Mouse (Mus musculus): ENCODE results near the gene Sgk2.
"Not testable (repeated sequence)": the region's sequence is repeated elsewhere in the genome, so short reads cannot be mapped to it uniquely, and the experiment has no call there.

Gene Sgk2

DNA sequence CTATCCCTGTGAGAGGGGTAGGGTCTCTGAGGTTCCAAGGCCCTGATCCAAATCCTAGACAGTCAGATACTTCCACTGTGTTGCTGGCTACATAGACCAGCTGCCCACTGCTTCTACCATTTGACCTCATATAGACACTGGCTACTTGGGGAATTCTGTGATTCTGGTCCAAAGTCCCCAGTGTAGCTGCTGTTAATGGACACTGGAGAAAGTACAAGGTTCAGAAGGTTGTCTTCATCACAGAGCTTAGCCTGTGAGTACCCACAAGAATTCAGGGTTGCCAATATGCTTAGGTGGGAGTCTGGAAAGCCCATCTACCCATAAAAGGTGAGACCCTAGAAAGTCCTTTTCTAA lies 4.9 kb downstream of the Sgk2 start:
- DNase-seq: no peak

DNA sequence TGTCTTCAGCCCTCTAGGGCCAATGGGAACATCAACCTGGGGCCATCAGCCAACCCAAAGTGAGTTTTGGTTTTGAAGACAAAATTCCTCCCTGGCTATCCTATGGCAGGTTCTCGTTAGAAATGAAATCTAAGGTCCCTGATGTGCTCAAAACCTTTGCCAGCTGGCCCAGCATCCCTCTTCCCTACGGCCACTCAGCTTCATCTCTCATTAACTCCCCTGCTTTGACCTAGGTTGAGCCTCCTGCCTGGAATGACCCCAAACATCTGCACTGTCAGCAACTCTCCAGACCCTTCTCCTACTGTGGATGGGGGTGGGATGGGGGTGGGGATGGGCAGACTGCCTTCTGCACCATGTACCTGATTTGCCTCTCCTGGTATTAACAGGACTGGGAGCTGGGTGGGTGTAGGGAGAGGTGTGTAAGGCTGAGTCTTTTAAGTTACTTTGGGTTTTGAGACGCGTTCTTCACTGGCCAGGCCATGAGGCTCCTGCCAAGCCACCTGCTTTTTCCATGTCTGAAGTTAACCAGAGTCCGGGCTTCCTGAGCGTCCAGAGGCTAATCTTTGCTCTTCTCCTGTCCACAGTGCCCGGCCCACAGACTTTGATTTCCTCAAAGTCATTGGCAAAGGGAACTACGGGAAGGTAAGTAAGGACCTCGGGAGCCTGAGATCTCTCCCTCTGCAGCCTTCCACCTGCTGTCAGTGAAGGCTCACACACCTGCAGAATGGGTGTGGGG lies 6.9 kb downstream of the Sgk2 start:
- no peak for DNase-seq

DNA sequence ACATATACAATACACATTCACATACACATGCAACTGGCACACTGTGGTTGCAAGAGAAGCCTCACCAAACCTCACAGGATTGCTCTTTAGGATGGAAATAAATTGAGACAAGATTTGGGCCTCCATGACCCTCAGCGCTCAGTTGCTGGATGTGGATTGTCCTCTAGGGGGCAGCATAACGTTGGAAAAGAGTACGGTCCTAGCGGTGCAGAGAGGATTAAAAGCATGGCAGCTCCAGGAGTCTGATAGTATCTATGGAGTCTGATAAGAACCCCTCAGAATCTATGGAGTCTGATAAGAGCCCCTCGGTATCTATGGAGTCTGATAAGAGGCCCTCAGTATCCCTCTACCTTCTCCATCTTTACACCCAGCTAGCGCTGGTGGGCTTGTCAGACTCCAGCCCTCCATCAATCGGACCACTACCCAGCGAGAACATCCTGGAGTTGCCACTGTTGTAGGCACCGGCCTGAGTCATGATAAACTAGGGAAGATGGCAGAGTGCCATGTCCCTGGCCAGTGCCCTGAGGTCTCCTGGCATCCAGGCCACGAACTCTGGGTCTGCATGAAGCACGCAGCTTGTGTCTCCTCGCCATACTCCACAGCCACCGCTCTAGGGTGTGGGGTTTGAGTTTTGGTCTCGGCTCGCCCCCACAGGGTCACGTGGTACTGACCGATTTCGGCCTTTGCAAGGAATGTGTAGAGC lies 11.5 kb downstream of the Sgk2 start:
- peak; percentile 35 to 56 for DNase-seq

DNA sequence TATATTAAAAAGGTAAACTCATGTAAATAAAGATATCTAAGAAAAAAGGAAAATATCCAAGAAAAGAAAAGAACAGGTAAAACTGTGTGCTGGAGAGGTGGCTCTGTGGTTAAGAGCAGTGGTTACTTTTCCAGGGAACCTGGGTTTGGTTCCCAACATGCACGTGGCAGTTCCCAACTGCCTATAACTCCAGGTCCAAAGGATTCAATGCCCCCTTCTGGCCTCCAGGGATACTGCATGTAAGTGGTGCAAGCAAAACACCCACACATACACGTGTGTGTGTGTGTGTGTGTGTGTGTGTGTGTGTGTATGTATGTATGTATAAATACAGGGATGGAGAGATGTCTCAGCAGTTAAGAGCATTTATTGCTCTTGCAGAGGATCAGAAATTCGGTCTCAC lies 12.6 kb downstream of the Sgk2 start:
- peak; percentile 31 to 34 for DNase-seq

DNA sequence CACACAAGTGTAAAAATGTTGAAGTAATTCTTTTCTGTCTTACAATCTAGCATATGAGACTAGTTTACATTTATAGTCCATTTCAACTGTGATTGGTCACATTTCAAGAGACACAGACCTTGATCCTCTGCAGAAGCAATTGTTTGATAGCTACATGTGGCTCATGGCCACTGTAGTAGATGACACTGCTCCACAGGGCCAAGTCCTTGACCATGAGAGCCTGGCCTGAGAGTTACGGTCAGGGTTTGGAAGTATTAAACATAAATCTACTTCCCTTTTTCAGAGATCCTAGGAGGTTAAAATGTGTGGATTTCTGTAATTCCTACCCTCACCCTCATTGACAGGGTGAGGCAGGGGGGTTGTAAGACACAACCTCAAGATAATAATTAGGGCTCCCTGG lies 13.9 kb downstream of the Sgk2 start:
- no peak for DNase-seq

DNA sequence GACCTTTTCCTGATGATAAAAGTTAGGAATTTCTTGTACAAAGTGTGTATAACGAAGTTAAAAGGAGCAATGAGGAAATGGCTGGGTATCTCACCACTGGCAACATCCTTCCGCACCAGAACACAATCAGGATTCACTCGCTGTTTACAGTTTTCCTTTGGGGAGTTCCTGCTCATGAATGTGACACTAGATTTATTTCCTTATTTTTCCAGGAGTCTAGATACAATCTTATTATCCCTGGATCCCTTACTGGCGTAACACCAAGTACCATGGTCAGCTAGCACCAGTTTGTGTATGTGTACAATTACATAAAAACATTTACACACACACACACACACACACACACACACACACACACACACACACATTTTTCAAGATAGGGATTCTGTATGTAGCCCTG lies 20.2 kb downstream of the Sgk2 start:
- no peak for DNase-seq

DNA sequence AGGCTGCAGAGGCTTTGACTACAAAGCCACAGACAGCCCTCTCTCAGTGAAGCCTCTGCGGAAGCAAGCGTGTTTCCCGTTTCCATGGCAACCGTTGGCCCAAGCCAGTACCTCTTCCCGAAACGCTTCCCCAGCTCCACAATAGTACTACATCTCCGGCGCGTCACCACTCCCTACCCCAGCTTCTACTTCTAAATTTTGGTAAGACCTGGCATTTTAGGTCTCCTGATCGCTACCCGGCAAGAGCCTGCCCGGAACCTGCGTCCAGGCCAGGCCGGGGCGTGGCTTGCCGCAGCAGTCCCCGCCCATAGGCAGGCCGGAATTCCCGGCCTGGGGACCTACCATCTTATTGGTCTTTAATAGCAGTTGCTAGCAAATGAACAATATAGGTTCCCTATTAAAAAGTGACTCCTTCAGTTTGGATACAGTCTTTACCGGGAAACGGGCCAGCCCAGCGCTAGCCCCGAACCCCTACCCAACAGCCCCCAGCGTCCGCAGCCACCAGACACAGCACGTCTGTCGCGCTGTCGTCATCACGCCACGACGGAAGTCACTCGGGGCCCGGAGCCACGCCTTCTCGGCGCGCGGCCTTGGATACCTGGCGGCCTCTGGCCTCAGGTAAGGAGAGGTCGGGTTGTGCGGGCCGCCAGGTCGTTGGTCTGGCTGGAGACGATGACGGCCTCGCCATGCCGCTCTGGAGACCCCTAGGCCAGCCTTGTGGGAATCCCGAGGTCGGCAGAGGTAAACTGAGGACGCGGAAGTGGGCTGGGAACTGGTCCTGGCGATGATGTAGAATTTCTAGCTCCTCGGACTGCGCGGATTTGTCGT lies 30.0 kb downstream of the Sgk2 start, which contains the start of gene Ift52:
Gene Ift52 (plus strand): TSS at position 439 of the 828 bp plus-strand sequence.
- peak; percentile 89 to 90 for DNase-seq

DNA sequence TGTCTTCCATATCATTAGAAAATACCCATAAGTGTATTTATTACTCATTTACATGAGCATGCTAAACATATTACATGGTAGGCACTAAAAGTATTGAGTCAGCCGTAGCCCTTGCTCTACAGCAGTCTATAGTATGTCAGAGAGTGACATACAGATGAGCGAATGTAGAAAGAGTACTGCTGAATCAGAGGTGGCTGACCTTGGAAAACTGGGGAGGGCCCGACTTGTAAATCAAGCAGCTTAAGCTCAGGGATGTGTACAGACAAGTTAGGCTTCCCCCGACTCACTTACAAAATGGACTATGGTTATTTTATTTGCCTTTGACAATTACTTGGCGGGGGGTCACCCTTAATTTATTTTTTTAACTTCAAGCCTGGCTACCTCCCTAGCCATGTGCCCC lies 44.2 kb downstream of the Sgk2 start:
- no peak for DNase-seq

DNA sequence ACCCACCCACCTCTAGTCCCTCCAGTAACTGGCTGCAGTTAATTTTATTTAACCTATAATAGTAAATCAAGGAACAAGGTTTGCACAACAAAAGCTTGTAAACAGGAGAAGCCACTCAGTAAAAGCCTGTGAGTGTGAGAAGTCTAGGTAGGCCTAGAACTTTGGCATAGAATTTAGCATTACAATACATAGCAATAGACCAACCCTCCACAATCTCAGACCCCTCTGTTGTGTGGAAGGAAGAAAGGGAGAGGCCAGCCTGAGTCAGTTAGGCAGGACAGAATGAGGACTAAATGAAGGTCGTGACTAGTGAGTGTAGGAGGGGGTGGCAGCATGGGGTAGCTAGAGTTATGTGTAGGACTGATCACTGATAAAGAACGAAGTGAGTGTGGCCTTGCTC lies 44.6 kb downstream of the Sgk2 start:
- no peak for DNase-seq

DNA sequence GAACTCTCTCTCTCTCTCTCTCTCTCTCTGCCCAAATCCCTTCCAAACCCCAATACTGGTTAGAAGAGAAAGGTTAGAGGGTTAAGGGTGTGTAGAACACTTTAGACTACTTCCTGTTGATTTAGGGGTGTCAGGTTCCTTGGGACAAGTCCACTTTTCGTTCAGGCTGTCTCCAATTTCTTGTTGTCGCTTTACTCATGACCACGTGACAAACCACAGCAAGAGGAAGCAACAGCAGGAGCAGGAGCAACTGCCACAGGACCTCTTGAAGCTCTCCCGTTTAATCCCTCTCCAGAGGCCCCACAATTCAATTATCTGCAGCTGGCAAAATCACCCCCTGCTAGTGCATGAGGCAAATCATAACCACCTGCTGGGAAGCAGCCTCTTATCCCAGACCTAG lies 45.5 kb downstream of the Sgk2 start:
- no peak for DNase-seq

DNA sequence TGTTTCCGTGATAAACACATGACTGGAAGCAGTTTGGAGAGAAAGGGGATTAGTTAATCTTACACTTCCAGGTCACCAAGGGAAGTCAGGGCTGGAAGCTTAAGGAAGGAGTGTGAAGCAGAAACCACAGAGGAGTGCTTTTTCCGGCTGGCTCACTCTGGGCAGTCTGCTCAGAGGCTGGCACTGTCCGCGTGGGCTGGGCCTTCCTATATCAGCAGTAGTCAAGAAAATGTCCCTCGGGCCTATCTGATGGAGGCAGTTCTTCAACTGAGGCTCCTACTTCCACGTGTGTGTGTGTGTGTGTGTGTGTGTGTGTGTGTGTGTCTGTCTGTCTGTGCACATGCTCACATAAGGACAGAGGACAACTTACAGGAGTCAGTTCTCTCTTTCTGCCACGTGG lies 52.8 kb downstream of the Sgk2 start:
- DNase-seq: no peak

DNA sequence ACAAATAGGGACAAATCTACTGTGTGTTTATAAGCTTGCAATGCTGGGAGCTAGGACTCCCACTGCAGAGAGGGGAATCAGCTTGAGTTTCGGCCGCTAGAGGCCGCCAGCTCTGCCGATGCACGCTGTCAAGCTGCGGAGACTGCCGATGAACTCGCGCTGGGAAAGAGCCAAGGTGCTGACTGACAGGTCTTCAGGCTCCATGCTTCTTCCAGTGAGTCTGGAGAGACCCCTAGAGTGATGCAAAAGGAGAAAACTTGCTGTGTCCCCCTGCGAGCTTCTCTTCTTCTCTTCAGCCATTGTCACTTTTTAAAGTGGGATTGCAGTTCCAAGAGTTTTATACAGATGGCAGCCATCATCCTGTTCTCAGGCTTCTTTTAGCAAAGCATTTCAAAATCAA lies 61.0 kb downstream of the Sgk2 start:
- peak; percentile 64 to 65 for DNase-seq

DNA sequence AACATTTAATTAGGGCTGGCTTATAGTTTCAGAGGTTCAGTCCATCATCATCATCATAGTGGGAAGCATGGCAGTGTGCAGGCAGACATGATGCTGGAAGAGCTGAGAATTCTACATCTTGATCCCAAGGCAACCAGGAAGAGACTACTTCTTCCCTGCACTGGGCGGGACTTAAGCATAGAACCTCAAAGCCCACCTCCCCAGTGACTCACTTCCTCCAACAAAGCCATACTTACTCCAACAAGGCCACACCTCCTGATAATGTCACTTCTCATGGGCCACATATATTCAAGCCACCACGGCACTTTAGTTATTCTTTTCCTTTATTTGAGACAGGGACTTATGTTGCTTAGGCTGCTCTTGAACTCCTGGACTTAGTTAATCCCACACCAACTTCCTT lies 62.0 kb downstream of the Sgk2 start:
- no peak for DNase-seq

DNA sequence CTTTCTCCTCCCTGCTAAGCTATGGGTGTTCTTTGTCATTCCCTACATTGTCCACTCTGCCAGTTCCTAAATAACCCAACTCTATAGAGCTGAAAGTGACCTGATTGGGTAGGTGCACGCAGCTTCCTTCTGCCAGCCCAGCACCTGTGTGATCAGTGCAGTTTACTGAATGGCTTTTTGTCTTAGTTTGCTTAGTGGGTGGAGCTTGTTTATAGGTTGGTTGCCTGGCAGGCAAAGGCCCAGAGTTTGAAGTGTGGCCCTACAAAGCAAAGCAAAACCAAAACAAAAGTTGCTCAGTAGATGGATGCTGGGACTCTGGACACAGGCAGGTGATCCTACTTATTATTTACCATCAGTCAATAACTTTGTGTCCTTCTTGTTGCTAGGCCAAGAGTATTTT lies 64.6 kb downstream of the Sgk2 start:
- no peak for DNase-seq

DNA sequence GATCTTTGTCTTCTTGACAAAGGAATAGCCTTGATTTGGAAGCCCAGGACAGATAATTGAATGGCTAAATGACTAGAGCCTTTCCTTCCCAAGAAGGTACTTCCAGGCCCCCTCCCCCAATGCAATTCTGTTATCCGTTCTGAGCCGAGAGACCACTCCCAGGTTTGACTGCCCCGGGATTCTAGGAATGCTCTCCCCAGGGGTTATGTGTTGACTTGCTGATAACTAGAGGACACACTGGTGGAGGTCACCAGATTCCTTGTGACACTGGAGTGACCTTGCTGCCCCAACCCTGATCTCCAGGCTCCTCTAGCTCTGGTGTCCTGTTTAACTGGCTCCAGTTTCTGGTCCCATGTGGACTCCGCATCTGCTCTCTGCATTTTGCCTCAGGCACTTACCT lies 65.0 kb downstream of the Sgk2 start:
- DNase-seq: no peak

DNA sequence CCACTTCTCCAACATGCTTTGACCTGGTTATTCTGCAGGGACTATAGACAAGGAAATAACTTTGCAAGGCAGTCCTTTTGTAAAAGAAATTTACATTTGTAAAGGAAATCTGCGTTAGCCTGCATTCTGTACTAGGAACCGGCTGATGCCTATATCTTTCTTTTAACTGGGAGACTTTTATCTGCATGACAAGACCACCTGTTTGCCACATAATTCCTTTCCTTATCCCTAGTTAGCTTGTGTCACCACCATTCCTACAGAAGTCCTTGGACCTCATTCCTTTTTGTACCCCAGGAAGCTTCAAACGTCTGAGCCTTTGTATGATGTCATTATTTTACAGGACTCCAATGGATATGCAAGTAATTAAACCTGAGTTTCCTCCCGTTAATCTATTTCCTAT lies 65.7 kb downstream of the Sgk2 start:
- no peak for DNase-seq

DNA sequence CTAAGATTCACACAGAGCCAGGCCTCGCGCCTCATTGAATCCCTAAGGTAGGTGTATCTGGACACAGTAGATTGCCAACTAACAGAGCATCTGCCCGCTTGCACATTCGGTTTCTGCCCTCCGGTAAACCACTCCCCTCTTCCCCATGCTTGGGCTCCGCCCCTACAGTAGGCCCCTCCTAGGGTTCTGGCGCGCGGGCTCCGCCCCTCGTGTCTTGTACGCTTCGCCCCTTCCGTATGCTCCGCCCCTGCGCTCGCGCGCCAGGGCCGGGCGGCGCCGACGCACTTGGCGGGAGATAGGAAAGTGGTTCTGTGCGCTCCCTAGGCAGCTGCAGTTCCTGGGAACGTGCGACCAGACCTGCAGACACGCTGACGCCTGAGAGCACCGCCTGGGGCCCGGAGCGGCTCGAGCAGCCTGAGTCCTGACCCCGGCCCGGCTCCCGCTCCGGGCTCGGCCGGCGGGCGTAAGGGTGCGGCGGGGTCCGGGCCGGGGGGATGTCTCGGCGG lies 67.3 kb downstream of the Sgk2 start, which contains the start of gene Mybl2:
Gene Mybl2 (plus strand): TSS at position 353 of the 506 bp plus-strand sequence.
- peak; percentile 94 to 96 for DNase-seq

DNA sequence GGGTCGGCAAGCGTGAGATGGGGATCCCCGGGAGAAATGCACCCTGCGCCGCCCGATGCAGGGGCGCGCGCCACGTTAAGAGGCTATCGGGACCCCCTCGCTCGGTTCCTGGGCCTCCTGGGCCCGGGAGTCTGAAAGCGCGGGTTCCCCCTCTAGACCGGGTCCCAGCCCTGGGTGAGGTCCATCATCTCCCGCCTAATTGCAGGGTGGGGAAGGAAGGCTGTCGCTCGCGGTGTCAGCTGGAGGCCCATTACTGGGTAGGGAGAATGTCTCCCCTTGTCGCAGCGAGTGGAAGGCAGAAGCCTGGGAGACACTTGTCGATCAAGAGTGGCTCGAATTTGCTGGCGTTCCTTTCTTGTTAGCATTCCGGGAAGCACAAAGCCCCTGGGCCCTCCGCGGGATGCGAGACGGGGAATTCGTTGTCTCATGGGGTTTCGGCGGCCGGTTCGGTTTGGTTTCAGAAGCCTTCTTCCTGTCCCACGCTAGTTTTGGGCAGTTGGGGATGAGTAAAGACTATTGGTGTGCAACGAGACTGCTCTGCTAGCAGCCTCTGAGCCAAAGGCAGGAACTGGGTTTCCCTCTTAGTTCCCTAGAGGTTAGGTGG lies 67.9 kb downstream of the Sgk2 start:
- DNase-seq: peak in 1 of 2 experiments; percentile 9

DNA sequence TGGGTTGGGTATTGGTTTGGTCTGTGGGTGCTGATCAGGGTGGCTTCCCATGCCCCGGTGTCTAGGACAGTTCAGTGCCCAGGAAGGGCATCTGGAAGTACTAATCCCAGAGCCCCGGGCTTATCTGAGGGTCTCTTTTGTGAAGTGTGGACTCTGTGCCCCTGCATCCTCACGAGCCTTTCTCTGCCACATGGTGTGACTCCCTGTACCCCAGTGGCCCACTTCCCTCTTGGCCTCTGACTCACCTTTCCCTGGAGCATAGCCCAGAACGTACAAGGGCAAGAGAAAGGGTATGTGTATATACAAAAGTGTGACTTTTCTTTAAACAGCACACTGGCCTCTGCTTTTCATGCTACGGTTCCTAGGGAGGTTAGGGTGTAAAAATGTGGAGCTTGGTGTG lies 68.6 kb downstream of the Sgk2 start:
- no peak for DNase-seq

DNA sequence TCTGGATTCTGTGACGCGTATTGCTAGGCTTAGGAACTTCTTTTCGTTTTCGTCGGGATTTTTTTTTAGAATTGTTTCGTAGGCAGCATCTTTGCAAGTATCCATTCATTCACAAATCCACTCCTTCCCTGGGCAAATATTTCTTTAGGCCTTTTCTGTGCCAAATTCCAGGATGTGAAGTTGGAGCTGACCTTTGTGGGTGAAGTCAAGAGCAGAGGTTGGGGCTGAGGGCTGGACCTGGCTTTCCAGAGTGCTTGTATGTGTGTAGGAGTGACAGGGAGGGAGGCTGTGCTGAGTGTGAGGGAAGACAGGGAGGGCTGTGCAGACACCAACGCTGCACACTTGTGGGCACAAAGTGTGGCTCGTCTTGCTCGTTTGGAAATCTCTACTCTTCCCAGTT lies 69.5 kb downstream of the Sgk2 start:
- DNase-seq: no peak

DNA sequence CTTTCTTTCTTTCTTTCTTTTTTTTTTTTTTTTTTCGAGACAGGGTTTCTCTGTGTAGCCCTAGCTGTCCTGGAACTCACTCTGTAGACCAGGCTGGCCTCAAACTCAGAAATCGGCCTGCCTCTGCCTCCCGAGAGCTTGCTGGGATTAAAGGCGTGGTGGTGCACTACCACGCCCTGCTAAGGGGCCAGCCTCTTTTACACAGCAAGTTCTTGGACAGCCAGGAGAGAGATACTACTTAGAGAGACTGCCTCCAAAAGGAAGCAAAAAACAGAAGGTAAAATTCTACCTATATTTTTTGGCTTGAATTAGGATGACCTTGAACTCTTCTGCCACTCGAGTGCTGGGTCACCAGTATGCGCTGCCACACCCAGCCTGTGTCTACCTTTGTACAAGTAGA lies 71.9 kb downstream of the Sgk2 start:
- DNase-seq: not testable (repeated sequence)

DNA sequence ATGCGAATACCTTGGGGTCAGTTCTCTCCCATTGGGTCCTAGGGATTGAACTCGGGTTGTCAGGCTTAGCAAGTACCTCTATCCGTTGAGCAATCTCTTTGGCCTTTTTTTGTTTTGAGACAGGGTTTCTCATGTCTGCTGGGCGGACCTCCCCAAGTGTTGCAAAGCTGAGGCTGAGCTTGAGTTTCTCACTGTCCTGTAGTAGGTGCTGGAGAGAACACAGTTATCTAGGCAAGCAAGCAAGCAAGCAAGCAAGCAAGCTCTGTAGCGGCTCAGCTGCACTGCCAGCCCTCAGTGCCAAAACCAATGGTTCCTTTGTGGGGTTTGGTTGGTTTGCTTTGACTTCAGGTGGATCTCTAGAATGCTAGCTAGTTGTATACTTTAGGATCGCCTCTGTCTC lies 73.5 kb downstream of the Sgk2 start:
- no peak for DNase-seq

Data from thymus, postnatal 36 days (tissue).